Mouse (Mus musculus) myocyte (in vitro differentiated cells): ENCODE measurements around the gene Gne. TPM values are rescaled to one million over a fixed set of nuclear protein-coding genes. Genes with fewer than 3 reads are reported as not detected.

Experiments
- H3K27me3 ChIP-seq: one replicate; pipeline ENCODE4 v1.6.1; 2011; ENCODE audit not compliant: control insufficient read depth, insufficient read depth, insufficient read length
- H3K36me3 ChIP-seq: one replicate; pipeline ENCODE4 v1.6.1; 2011; ENCODE audit not compliant: control insufficient read depth, insufficient read depth
- H3K4me2 ChIP-seq: one replicate; pipeline ENCODE4 v1.6.1; 2011; ENCODE audit warnings: low read depth, control low read depth
- H3K4me3 ChIP-seq: one replicate; pipeline ENCODE4 v1.5.1; 2011; ENCODE audit warnings: mild to moderate bottlenecking, control low read depth, moderate library complexity
- H3K79me2 ChIP-seq: one replicate; pipeline ENCODE4 v1.6.1; 2011; ENCODE audit not compliant: control insufficient read depth, insufficient read depth
- H3ac ChIP-seq: one replicate; pipeline ENCODE4 v1.6.1; 2011; ENCODE audit not compliant: control insufficient read depth, insufficient read length
- CEBPB ChIP-seq: IDR thresholded peaks from 2 replicates; pipeline ENCODE4 v1.6.1; 2011; ENCODE audit warnings: mild to moderate bottlenecking, moderate library complexity; ENCODE audit not compliant: poor library complexity, insufficient read depth, severe bottlenecking
- E2F4 ChIP-seq: IDR thresholded peaks from one replicate; pipeline ENCODE4 v1.6.1; 2011; ENCODE audit warnings: mild to moderate bottlenecking, control low read depth, moderate library complexity; ENCODE audit not compliant: insufficient read depth
- MAX ChIP-seq: IDR thresholded peaks from one replicate; pipeline ENCODE4 v1.6.1; 2011; ENCODE audit warnings: low read depth, mild to moderate bottlenecking, control low read depth
- MYOD1 ChIP-seq, 3 experiments: IDR thresholded peaks; one replicate each; pipeline ENCODE4 v1.6.1; 2011; ENCODE audit warnings: control low read depth in 2 of 3, low read depth in 2 of 3, mild to moderate bottlenecking in 2 of 3, moderate library complexity in 1 of 3; ENCODE audit not compliant: insufficient read length in 2 of 3, control insufficient read depth in 1 of 3
- MYOG ChIP-seq, 3 experiments: IDR thresholded peaks; one replicate each; pipeline ENCODE4 v1.6.1; 2011; ENCODE audit warnings: control low read depth in 2 of 3, low read depth in 2 of 3, mild to moderate bottlenecking in 2 of 3; ENCODE audit not compliant: insufficient read length in 2 of 3, control insufficient read depth in 1 of 3, insufficient read depth in 1 of 3
- POLR2A ChIP-seq: IDR thresholded peaks from one replicate; pipeline ENCODE4 v1.6.1; 2011; ENCODE audit warnings: low read depth, mild to moderate bottlenecking, control low read depth, moderate library complexity; ENCODE audit not compliant: insufficient read length
- POLR2AphosphoS2 ChIP-seq: IDR thresholded peaks from one replicate; pipeline ENCODE4 v1.6.1; 2011; ENCODE audit warnings: low read depth, control low read depth; ENCODE audit not compliant: insufficient read length
- REST ChIP-seq: IDR thresholded peaks from one replicate; pipeline ENCODE4 v1.6.1; 2011; ENCODE audit warnings: mild to moderate bottlenecking, control low read depth, moderate library complexity; ENCODE audit not compliant: insufficient read depth, insufficient read length
- SRF ChIP-seq: IDR thresholded peaks from one replicate; pipeline ENCODE4 v1.6.1; 2011; ENCODE audit warnings: low read depth; ENCODE audit not compliant: control insufficient read depth, insufficient read length
- TCF12 ChIP-seq: IDR thresholded peaks from one replicate; pipeline ENCODE4 v1.6.1; 2011; ENCODE audit warnings: mild to moderate bottlenecking, control low read depth; ENCODE audit not compliant: poor library complexity, insufficient read depth, severe bottlenecking
- TCF3 ChIP-seq: IDR thresholded peaks from one replicate; pipeline ENCODE4 v1.6.1; 2011; ENCODE audit warnings: low read depth, control low read depth; ENCODE audit not compliant: insufficient read length
- USF1 ChIP-seq: IDR thresholded peaks from one replicate; pipeline ENCODE4 v1.6.1; 2011; ENCODE audit warnings: low read depth, mild to moderate bottlenecking, control low read depth, moderate library complexity
- polyA plus RNA-seq: library from polyadenylated mRNA; unstranded; fragments of >200 nt; fragmentation: generic; extraction: Trizol; gene quantifications from one replicate; pipeline ENCODE4 v1.2.1, GENCODE M21; 2012; ENCODE audit warnings: missing spikeins

The Gne gene
- polyA plus RNA-seq, 1 experiment, result 13.9 TPM

GRCm38 (mm10) chr4:44012376-44013367, 71.3 kb downstream of the Gne start:
- peak overlapping the region; percentile 83 for H3K4me3 ChIP-seq
- H3ac ChIP-seq, result peak overlapping the region; percentile 87
- peak overlapping the region; percentile 98 for H3K4me2 ChIP-seq
- H3K36me3 ChIP-seq, result no peaks in the 10 kb centered on the region
- no peaks in the 10 kb centered on the region for H3K27me3 ChIP-seq
- H3K79me2 ChIP-seq, result peaks cover 51% of the 10 kb centered on the region
- TF ChIP-seq SRF (peak; percentile 69), REST (no peak), TCF3 (no peak), MYOD1 (IDR thresholded peaks at IDR 0.05; ENCODE audit: control insufficient read depth in 1 of 3, insufficient read length in 2 of 3, low read depth in 2 of 3) (no peak), CEBPB (no peak), USF1 (peak; percentile 85), POLR2A (peak; percentile 86), TCF12 (no peak), MAX (no peak), MYOG (IDR thresholded peaks at IDR 0.05; ENCODE audit: control insufficient read depth in 1 of 3, insufficient read depth in 1 of 3, insufficient read length in 2 of 3, low read depth in 2 of 3) (no peak), POLR2AphosphoS2 (peak; percentile 97), E2F4 (no peak)

- Histone ChIP-seq H3K36me3 (no peaks in the 10 kb centered on the region), H3K27me3 (no peaks in the 10 kb centered on the region), H3K4me2 (peak overlapping the region; percentile 89), H3K79me2 (peaks cover 43% of the 10 kb centered on the region), H3K4me3 (peak overlapping the region; percentile 83), H3ac (peak overlapping the region; percentile 87)
- TF ChIP-seq POLR2A (no peak), E2F4 (no peak), TCF3 (no peak), MYOG (IDR thresholded peaks at IDR 0.05; ENCODE audit: control insufficient read depth in 1 of 3, insufficient read depth in 1 of 3, insufficient read length in 2 of 3, low read depth in 2 of 3) (no peak), MAX (no peak), CEBPB (no peak), USF1 (no peak), POLR2AphosphoS2 (no peak), SRF (no peak), TCF12 (no peak), REST (no peak), MYOD1 (IDR thresholded peaks at IDR 0.05; ENCODE audit: control insufficient read depth in 1 of 3, insufficient read length in 2 of 3, low read depth in 2 of 3) (no peak)
Measured at GRCm38 (mm10) chr4:44011799-44012198, 72.2 kb downstream of the Gne start.

- no peak overlapping the region for H3ac ChIP-seq
Measured at GRCm38 (mm10) chr4:44010893-44011292, 73.1 kb downstream of the Gne start.

GRCm38 (mm10) chr4:44010176-44010575, 73.8 kb downstream of the Gne start:
- no peak for TF ChIP-seq REST
- no peak for TF ChIP-seq MYOG (IDR thresholded peaks at IDR 0.05; ENCODE audit: control insufficient read depth in 1 of 3, insufficient read depth in 1 of 3, insufficient read length in 2 of 3, low read depth in 2 of 3)
- TF ChIP-seq POLR2AphosphoS2, result no peak
- TF ChIP-seq SRF, result no peak
- no peak for TF ChIP-seq TCF12
- no peak for TF ChIP-seq E2F4
- Histone ChIP-seq H3K79me2 (peaks cover 26% of the 10 kb centered on the region), H3ac (no peak overlapping the region), H3K27me3 (no peaks in the 10 kb centered on the region), H3K4me3 (no peak overlapping the region), H3K36me3 (no peaks in the 10 kb centered on the region), H3K4me2 (no peak overlapping the region)

More at GRCm38 (mm10) chr4:44010893-44011292, 73.1 kb downstream of the Gne start:
- no peak overlapping the region for H3K4me3 ChIP-seq
- no peak overlapping the region for H3K4me2 ChIP-seq
- H3K27me3 ChIP-seq, result no peaks in the 10 kb centered on the region
- H3K79me2 ChIP-seq, result peaks cover 34% of the 10 kb centered on the region
- TF ChIP-seq MYOD1 (IDR thresholded peaks at IDR 0.05; ENCODE audit: control insufficient read depth in 1 of 3, insufficient read length in 2 of 3, low read depth in 2 of 3) (no peak), REST (no peak), USF1 (no peak), CEBPB (no peak), POLR2A (no peak), SRF (no peak)
- no peaks in the 10 kb centered on the region for H3K36me3 ChIP-seq
